Mouse (Mus musculus) ES-Bruce4 (cell line): Measurements from ENCODE around the gene Adssl1.

Experiments used
- CTCF ChIP-seq: IDR thresholded peaks from one replicate; pipeline ENCODE4 v1.8.1; 2011; ENCODE audit warnings: low read depth, low read length
- EP300 ChIP-seq: IDR thresholded peaks from 2 replicates; pipeline ENCODE4 v1.6.1; 2011; ENCODE audit warnings: low read depth, low read length; ENCODE audit not compliant: insufficient read depth
- POLR2A ChIP-seq: IDR thresholded peaks from one replicate; pipeline ENCODE4 v1.8.1; 2011; ENCODE audit warnings: low read length; ENCODE audit not compliant: insufficient read depth

GRCm38 (mm10) chr12:112664124-112664523, 44.3 kb downstream of the Adssl1 start:
- TF ChIP-seq CTCF (no peak), POLR2A (no peak), EP300 (no peak)
